Mouse (Mus musculus): ENCODE data around the gene Znrf1.
A peak's percentile ranks its signal among the peaks of the same experiment; 100 is the strongest.
"Not testable (repeated sequence)": the region's sequence is repeated elsewhere in the genome, so short reads cannot be mapped to it uniquely, and the experiment has no call there.

Znrf1 gene

DNA sequence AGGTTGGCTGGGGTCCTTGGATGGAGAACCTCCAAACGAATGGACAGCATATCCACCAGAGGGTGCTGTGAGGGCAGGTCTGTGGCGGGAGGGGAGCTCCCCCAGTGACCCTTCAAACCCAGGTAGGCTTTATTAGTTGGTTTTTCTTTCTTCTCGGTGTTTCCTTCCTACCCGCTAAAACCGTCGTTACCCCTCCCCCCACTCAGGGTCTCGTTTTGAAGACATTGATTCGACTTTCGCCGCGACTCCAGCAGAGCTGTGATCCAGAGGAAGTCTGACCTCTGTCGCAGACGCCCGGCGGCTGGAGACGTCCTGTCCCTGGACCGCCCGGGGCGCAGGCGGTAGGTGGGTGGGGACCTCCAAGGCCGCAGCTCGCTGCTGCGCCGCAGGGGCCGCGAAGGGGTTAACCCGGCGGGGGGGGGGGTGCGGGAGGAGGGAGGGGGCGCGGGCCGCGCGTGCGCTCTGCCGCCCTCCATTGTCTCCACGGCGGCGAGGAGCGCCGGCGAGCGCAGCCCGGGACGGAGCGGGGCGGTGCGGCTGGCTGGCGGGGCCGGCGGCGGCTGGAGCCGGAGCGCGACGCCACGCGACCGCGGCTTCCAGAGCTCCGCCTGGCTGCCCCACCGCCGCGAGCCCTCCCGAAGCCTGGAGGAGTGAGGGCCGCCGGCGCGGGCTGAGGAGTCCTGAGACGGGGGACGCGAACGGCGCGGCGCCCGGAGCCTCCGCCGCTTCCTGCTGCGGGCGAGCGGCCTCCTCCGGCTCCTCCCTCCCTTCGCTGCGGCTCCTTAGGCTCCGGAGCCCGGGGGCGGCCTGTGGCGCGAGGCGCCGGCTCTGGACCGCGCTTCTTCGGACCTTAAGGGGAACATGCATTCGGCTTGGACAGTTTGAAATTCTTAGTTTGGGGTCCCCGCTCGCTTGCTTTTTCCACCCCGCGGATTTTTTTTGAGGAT is at the start of gene Znrf1:
Znrf1 (plus strand) TSS at position 67 of the 947 bp plus-strand sequence.
- peak; percentile 60 for DNase-seq (ENCODE audit: low spot score)

DNA sequence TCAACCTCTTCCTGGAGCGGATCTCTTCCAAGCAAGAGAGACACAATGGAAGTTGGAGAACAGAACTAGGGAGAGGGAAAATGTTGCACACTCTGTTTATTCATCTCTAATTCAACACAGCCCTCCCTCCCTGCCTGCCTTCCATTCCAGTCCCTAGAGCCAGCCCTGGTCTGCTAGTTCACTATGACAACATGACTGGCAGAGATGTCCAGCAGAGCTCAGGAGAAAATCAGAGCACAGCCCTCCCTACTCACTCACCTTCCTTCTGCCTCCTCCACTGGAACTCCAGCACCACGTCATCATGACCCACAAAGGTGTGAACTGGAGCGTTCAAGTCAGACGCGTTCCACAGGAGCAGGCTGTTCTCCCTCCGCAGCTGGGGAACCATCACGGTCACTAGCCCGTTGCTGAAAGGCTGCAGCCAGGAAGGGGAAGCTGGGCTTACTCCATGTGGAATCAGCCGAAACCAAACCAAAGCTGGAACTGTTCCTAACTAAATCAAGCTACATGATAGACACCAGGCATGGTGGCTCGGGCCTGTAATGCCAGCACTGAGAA is 45.8 kb upstream of the Znrf1 start:
- DNase-seq (ENCODE audit: low spot score): no peak

DNA sequence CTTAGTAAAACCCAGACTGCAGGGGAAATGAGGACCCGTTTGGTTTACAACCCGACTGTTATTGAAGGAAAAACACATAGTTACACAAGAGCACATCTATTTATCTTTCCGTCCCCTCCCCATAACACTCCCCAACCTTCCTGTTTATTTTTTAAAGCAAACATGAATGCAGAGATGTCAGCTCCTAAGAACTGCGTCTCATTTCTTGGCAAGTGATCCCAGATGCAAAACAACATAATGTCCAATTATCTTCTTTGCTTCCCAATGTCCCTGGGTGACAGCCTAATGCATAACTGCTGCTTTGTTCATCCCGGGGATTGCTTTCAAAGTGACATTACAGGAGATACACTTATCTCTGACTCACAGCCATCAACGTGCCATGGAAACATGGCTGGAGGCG is 44.7 kb upstream of the Znrf1 start:
- DNase-seq (ENCODE audit: low spot score): no peak

DNA sequence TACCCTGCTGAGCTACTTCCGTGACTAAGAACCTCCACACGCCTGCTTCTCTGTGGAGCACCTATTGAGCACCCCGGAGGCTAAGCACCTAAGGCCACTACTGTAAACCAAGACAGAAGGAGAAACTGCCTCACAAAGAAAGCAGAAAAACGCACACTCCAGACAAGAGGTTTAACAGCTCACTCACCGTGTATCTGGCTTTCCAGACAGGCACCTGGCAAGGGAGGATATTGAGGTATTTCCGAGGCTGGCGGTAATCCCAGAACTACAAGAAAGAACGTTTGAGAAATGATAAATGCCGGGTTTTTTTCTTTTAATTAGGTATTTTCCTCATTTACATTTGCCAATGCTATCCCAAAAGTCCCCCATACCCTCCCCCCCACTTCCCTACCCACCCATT is 43.4 kb upstream of the Znrf1 start:
- DNase-seq (ENCODE audit: low spot score): no peak

DNA sequence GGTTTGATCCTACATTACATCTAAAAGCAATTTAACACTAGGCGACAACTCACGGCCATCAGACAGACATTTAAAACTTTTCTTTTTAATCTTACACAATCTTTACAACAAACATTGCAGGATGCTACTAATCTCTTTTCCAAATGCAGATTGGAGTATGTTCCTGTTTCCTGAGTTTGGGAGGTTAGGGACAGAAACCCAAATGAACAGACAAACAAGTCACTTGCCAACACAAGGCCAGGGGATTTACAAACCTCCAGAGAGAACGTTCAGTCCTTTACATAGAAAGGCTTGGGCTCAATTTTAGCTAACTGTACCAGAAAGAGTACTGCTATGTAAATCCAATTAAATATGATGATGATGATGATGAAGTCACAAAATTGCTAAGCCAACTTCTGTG is 42.7 kb upstream of the Znrf1 start:
- DNase-seq (ENCODE audit: low spot score): no peak

DNA sequence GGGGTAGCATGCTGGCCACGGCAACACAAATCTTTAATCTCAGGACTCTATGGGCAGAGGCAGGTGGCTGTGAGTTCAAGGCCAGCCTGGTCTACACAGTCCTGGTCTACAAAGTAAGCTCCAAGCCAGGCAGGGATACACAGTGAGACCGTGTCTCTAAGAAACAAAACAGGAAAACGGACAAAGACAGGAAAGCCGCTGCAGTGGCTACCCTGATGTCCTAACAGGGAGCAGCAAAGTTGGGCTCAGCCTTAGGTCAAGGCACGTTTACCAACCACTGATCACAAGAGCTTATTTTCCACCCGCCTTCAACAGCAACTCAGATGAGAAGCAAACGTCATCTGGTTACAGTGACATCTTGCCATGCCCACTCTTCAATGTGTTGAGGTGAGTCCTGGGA is 39.6 kb upstream of the Znrf1 start:
- no peak for DNase-seq (ENCODE audit: low spot score)

DNA sequence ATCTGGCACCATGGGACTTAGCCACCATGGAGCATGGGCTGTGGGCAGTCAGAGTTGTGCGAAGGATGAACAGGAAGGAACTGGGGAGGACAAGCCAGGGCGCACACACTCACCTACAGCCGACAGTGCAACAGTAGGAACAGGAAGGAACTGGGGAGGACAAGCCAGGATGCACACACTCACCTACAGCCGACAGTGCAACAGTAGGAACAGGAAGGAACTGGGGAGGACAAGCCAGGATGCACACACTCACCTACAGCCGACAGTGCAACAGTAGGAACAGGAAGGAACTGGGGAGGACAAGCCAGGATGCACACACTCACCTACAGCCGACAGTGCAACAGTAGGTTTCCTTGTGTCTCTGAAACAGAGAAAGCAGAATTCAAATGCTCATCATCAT is 37.6 kb upstream of the Znrf1 start:
- DNase-seq (ENCODE audit: low spot score): not testable (repeated sequence)

DNA sequence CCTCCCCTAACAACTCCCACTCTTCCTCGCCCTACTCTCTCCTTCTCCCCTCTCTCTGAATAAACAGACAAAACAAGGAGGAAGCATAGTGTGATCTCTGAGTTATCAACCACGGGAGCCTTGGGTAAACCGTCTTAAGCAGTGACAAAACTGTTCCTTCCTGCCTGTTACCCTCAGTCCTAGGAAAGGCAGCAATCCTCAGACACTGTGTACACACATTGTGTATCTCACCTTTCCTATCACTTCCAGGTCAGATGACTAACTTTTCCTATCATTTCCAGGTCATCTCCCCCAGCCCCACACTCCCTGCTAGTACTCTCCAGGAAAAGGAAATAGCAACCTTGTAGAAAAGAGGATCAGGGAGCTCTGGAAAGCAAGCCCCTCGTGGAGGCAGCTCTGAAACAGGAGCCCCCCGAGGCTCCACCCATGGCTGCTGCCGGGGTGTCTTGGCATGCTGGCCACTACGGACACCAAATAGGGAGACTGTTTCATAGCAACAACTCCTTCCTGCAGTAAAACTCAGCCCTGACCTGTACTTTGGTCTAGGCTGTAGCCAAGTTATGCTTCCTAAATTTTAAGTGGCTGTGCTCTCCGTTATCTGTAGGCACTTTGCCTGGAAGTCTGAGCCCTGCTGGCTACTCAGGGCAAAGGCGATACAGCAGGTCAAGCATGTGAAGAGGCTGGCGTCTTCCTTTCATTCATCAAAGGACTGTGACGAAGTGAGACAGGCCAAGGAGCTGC is 34.0 kb upstream of the Znrf1 start:
- no peak for DNase-seq (ENCODE audit: low spot score)

DNA sequence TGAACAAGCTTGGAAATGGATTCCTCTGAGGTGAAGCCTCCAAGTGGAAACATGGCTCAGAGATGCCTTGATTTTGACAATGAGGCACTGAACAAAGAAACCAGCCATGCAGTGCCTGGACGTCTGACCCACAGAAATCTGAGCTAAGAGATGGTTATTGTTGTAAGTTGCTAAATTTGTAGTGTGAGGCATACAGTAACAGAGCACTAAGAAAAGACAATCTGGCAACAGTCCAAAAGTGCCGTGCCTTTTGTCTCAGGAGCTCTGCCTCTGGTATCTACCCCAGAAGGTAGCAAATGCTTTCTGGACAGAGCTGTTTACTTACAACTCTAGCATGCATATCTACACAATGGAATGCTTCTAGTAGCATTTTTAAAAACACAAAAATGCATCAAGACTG is 27.3 kb upstream of the Znrf1 start:
- no peak for DNase-seq (ENCODE audit: low spot score)

DNA sequence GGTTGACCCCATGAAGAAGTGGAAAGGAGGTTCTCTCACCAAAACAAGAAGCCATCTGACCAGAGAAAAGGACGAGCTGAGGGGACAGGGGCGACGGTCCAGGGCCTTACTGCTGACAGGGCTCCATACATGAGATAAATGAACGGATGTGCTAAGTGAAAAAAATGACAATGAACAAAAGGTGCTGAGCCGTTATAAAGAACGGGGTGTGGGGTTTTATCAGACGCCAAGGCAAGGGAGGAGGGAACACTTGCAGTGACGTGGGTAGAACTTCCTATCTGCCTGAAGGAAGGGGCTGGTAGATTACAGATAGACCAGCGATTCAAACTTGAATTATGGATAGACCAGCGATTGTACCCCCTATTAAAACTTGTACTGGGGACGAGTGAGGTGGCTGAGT is 26.6 kb upstream of the Znrf1 start:
- DNase-seq (ENCODE audit: low spot score): no peak

DNA sequence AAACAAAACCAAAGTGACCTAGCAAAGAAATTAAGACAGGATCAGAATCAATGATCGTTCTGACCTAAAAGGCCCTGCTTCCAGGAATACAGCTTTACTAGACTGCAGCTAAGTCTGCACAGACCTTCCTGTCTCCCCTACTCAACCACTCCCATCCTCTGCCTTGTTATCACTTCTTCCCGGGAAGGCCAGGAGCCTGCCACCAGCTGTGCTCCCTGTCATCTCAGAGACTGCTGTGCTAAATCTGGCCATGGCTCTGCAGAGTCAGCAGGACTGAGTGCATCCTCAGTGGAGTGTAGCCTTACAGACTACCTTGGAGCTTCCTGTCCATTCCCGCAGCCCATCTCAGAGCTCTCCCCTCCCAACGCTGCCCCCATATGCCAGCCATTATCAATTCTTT is 25.5 kb upstream of the Znrf1 start:
- no peak for DNase-seq (ENCODE audit: low spot score)

DNA sequence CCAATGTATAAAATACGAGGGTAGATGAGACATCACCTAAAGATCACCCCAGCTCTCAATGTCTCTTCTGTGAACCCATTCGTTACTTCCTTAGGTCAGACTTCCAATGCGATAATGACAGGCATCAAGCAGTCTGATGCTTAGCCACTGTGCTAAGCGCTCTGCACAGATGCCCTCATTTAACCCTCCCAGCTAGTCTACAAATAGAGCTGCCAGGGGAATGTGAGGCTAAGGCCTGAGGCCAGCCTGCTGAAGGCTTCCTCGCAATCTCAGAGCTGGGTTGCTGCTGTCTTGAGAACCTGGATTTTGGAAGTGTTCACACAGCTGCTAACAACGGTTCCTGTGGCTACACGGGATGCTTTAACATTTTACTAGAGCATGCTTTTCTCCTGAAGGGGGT is 23.0 kb upstream of the Znrf1 start:
- DNase-seq (ENCODE audit: low spot score): no peak

DNA sequence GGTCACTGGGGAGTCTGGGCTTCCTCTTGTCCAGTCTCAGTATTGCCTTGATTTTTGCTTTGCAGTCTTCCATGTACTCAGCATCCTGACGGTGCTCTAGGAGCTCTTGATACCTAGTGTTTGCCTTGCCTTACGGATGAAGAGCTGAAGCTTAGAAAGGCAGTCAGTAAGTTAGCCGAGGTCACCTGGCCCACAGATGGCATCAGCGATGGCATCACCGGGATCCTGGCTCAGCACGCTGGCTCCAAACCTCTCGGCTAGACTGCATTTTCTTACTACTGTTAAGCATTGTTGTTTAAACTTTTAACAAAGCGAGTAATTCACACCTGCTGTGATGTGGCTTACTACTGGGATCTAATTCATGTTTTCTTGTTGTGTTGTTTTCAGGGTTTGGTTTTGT is 22.5 kb upstream of the Znrf1 start:
- no peak for DNase-seq (ENCODE audit: low spot score)

DNA sequence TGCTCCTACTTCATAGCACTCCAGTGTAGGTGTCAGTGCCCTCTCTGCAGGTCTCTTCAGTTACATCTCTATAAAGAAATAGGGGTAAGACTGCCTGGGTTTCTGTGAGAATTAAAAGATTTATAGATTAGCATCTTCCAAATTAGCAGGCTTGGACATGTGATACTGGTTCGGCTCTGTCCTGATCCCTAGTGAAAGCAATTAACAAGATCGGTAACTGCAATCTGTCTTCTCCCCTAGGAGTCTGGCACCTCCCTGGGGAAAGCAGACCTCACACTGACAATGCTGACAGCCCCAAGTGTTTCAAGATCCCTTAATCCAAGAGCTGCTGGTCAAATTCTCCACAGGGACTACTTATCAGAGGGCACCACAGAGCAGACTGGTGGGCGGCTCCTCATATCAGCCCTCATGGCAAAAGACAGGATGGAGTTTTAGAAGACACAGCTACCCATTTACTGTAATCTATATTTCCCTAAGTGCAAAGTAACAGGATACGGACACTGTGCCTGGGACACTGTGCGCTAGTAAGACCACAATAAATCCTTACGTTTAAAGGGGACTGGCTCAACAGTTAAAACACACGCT is 19.4 kb upstream of the Znrf1 start:
- no peak for DNase-seq (ENCODE audit: low spot score)

DNA sequence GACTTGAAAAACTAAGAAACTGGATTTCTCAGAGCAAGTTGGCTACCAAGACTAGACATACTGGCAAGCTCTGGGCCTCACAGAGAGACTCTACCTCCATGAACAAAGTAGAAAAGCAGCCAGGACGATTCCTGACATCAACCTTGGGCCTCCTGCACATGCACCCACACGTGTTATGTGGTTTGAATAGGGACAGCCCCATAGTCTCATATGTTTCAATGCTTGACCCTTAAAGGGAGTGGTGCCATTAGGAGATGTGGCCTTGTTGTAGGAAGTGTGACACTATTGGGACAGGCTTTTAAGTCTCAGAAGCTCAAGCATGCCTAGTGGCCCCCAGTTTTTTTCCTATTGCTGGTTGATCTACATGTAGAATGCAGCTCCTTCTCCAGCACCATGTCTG is 18.4 kb upstream of the Znrf1 start:
- no peak for DNase-seq (ENCODE audit: low spot score)

DNA sequence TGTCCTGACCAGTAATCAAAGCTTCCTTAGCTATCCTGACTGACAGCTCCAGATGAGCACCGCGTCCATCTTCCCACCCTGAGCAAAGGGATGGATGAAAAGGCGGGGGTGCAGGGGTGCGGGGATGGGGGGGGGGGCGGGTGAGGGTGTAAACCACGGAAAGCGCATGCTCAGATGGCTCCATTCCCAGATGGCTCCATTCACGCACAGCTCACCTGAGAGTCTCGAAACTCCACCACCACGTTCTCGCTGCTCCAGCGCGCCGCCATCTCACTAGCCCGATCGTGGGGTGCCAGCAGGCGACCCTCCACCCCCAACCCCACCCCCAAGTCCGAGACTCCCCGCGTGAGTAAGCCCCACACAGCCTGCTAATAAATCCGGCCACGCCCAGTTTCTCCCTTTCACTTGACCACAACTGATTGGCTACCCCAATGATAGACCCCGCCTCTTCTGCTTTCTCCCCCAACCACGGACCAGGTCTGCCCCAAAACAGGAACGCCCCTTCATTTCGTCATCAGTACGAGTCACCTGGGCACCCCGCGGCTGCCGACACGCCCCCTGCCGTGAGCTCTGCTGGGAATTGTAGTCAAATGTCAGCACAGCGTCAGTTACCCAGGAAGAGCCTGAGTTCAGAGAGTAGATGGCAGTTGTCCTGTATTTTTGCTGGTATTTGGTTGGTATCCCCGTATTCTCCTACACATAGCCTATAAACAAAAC is 14.0 kb upstream of the Znrf1 start, which contains the start of gene Wdr59:
Wdr59 (minus strand) TSS at position 380 of the 717 bp plus-strand sequence.
- peak; percentile 96 for DNase-seq (ENCODE audit: low spot score)

DNA sequence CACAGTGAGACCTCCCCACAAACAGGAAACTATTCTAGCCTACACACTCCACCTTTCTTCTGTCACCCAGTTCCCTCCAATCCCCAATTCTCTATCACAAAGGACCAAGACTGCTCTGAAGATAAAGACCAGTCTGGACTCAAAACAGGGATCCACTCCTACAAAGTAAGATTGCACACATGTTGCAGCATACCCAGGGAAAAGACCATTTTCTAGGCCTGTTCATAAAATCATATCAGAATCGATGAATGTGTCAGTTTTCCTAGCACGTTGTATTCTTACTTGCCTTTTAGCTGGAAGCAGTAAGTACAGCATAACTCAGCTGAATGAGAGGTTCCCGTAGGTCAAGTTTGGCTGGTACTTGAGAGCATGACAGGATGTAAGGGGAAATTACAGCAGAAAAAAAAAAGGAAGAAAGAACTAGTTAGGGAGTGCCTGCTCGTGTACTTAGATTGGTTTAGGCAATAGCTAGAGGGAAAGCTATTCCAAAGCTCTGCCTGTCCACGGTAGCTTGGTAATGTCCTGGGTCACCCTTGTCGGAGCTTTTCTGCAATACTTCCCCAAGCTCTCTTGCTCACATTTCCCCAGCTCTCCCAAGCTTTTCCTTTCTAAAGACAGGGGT is 9.4 kb upstream of the Znrf1 start:
- no peak for DNase-seq (ENCODE audit: low spot score)

DNA sequence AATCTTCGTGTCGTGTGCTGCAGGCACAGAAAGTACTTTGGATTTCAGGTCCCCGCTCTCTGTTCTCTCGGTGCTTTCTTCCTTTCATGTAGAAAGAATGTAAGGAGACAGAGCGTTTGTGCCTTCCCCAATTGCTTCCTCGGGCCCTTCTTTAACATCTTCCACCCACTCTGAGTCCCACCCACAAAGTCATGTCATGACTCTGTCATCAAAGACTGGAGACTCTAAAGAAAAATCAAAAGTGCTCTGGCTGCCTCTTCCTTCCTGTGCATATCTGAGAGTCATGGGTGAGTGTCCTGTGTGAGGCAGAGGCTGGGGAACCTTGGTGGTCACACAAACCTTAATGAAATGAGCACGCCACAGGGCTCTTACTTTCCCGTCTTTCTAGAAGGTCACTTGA is 8.7 kb upstream of the Znrf1 start:
- DNase-seq (ENCODE audit: low spot score): no peak

DNA sequence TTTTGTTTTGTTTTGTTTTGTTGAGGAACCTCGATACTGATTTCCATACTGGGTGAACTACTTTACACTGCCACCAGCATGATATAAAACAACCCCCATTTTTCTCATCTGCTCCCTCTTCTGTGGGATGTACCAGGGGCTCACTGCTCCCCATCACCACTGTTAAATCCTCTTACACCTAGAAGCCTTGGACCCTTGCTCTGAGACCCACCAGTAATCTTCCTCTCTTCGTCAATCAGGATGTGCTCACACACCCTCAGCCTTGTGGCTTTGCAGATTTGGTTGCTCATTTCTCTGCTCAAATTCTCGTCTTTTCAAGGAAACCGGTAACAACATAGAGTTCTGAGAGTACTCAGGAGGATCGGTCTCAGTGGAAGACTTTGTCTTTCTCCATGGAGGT is 7.8 kb upstream of the Znrf1 start:
- DNase-seq (ENCODE audit: low spot score): no peak

DNA sequence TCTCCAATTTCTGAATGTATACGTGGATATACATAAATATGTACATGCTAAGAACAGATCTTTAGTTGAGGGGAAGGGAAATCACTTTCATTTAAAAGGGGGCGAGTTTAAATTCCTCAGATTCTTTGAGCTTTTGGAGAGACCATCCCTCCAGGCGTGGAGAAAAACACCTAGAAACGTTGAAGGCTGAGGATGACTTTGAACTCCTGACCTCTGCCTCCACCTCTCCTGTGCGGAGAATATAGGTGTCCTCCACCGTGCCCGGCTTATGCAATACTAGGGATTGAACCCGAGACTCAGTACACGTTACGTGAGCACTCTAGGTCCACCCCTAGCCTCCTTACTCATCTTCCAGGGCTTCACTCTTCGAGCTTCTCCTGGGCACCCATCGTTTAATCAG is 4.7 kb upstream of the Znrf1 start:
- DNase-seq (ENCODE audit: low spot score): no peak

DNA sequence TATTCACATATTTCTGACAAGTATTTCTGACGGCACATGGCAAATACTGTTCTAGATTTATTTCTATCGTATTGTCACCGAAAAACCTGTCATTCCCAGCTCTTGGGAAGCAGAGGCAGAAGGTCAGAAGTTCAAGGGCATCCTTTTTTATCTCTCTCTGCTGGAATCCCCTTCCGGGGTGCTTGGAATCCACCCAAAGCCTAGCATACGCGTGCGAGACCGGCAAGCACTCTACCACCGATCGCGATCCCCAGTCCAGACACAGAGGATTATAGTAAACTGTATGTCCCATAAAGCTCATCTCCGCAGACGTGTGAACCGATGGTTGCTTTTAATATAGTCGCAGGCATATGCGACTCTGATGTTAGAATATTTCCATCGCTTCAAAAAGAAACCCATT is 4.3 kb upstream of the Znrf1 start:
- no peak for DNase-seq (ENCODE audit: low spot score)

DNA sequence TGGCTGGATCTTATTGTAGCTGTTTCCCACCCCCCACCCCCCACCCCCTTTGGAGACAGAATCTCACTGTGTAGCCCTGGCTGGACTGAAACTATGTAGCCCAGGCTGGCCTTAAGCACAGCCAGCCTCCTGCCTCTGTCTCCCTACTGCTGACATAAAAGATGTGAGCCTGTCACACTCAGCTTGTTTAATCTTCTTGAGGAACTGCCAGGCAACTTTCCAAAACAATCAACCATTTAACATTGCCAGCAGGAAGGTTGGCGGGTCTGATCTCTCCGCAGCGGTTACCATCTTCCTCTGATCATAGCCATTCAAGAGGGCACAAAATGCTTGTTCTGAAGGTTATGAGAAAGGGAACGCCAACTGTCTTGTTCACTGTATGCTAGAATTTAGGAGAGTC is 2.4 kb upstream of the Znrf1 start:
- no peak for DNase-seq (ENCODE audit: low spot score)
